Mouse (Mus musculus) olfactory bulb, adult 2 months (tissue): ENCODE data around the gene Chmp6.

ENCODE experiments used
- CTCF ChIP-seq: fragments of 200-500 bp; IDR thresholded peaks from 2 replicates; pipeline ENCODE4 v1.5.1; 2012; ENCODE audit warnings: low read depth, mild to moderate bottlenecking, low read length, moderate library complexity; ENCODE audit not compliant: insufficient read depth
- POLR2A ChIP-seq: fragments of 200-500 bp; IDR thresholded peaks from 2 replicates; pipeline ENCODE4 v1.6.1; 2012; ENCODE audit warnings: mild to moderate bottlenecking, low read depth, low read length, moderate library complexity; ENCODE audit not compliant: insufficient read depth

- TF ChIP-seq CTCF (no peak), POLR2A (no peak)
These were observed 41.0 kb downstream of the Chmp6 start for GRCm38 (mm10) chr11:119954233-119954632.
